Mouse (Mus musculus) limb, embryonic 14.5 days (tissue): ENCODE results near the gene Fam118b. TPM values are rescaled to one million over a fixed set of nuclear protein-coding genes. Genes with fewer than 3 reads are reported as not detected.

Experiments
- ATAC-seq: fragments of 200-750 bp; cut with Nextera tagmentation; 2 replicates; pipeline ENCODE4 v1.8.0; 2017; ENCODE audit warnings: low read depth, moderate number of reproducible peaks, moderate TSS enrichment; ENCODE audit not compliant: low FRiP score
- DNase-seq: peaks from one replicate; pipeline ENCODE4 v3.0.0-alpha.2; 2015; ENCODE audit warnings: low spot score
- H3K27ac ChIP-seq: fragments of 300-500 bp; sonication (generic); replicated peaks from 2 replicates; pipeline ENCODE4 v1.5.1; 2014; ENCODE audit warnings: low read depth, mild to moderate bottlenecking, low read length, moderate library complexity, mixed read lengths
- H3K27me3 ChIP-seq: fragments of 300-500 bp; sonication (generic); 2 replicates; pipeline ENCODE4 v1.6.1; 2014; ENCODE audit warnings: low read length, mixed read lengths; ENCODE audit not compliant: control insufficient read depth, insufficient read depth
- H3K36me3 ChIP-seq: fragments of 300-500 bp; sonication (generic); 2 replicates; pipeline ENCODE4 v1.6.1; 2014; ENCODE audit warnings: mild to moderate bottlenecking, low read length, moderate library complexity, mixed read lengths; ENCODE audit not compliant: control insufficient read depth, insufficient read depth
- H3K4me1 ChIP-seq: fragments of 300-500 bp; sonication (generic); 2 replicates; pipeline ENCODE4 v1.6.1; 2014; ENCODE audit warnings: antibody characterized with exemption, low read length, mixed read lengths; ENCODE audit not compliant: control insufficient read depth, insufficient read depth
- H3K4me2 ChIP-seq: fragments of 300-500 bp; sonication (generic); replicated peaks from 2 replicates; pipeline ENCODE4 v1.6.1; 2014; ENCODE audit warnings: low read depth, mild to moderate bottlenecking, low read length, moderate library complexity; ENCODE audit not compliant: severe bottlenecking
- H3K4me3 ChIP-seq: fragments of 300-500 bp; sonication (generic); replicated peaks from 2 replicates; pipeline ENCODE4 v1.5.1; 2014; ENCODE audit warnings: low read length
- H3K9ac ChIP-seq: fragments of 300-500 bp; sonication (generic); 2 replicates; pipeline ENCODE4 v1.6.1; 2014; ENCODE audit warnings: mild to moderate bottlenecking, low read depth, low read length, moderate library complexity; ENCODE audit not compliant: severe bottlenecking
- H3K9me3 ChIP-seq: fragments of 300-500 bp; sonication (generic); 2 replicates; pipeline ENCODE4 v1.6.1; 2016; ENCODE audit warnings: low read length; ENCODE audit not compliant: control insufficient read depth
- POLR2A ChIP-seq: fragments of 200-500 bp; IDR thresholded peaks from 2 replicates; pipeline ENCODE4 v1.8.0; 2012; ENCODE audit warnings: inconsistent platforms, mild to moderate bottlenecking, moderate library complexity, borderline replicate concordance; ENCODE audit not compliant: insufficient read depth, insufficient read length; ENCODE audit errors: extremely low read depth
- WGBS: fragments of 180-500 bp; shearing (Covaris S2); extraction: QIAGEN DNeasy Blood & Tissue Kit; methylation state at CpG from one replicate; pipeline ENCODE4 v1.1.7; 2014; 5-methylcytosine and 5-hydroxymethylcytosine counted together
- polyA plus RNA-seq, 2 experiments: library from polyadenylated mRNA; depleted of rRNA in 1 of 2; stranded (reverse) in 1 of 2; unstranded in 1 of 2; fragments of >200 nt; fragmentation: Nextera tagmentation in 1 of 2; extraction: Ambion mirVana in 1 of 2; gene quantifications; 2 replicates each; pipeline versions ENCODE4 v1.2.1 to v1.2.3; 2012 to 2014

The Fam118b gene
- polyA plus RNA-seq, 2 experiments: 29.6 to 45.3 TPM

GRCm38 (mm10) chr9:35223466-35223865 is 44.1 kb downstream of the Fam118b start:
- H3K4me3 ChIP-seq: no peak overlapping the region
- H3K4me2 ChIP-seq: no peak overlapping the region
- no peaks in the 10 kb centered on the region for H3K27me3 ChIP-seq
- H3K27ac ChIP-seq: no peak overlapping the region
- DNase-seq: no peak
- no peaks in the 10 kb centered on the region for H3K4me1 ChIP-seq
- TF ChIP-seq POLR2A: no peak
- 98% methylated on average over 3 of the region's 3 CpGs for WGBS
- H3K9ac ChIP-seq: no peak overlapping the region
- peaks cover 54% of the 10 kb centered on the region for H3K36me3 ChIP-seq
- no peaks in the 10 kb centered on the region for H3K9me3 ChIP-seq
- no peak for ATAC-seq

GRCm38 (mm10) chr9:35217963-35218362 is 49.6 kb downstream of the Fam118b start:
- Histone ChIP-seq H3K4me2 (no peak overlapping the region), H3K27me3 (no peaks in the 10 kb centered on the region), H3K9me3 (no peaks in the 10 kb centered on the region), H3K27ac (no peak overlapping the region), H3K36me3 (peaks cover 86% of the 10 kb centered on the region), H3K9ac (no peak overlapping the region), H3K4me3 (no peak overlapping the region), H3K4me1 (no peaks in the 10 kb centered on the region)
- 80% methylated on average over 1 of the region's 1 CpGs for WGBS
- ATAC-seq: no peak
- TF ChIP-seq POLR2A: no peak
- DNase-seq: no peak

GRCm38 (mm10) chr9:35211573-35212511 is 55.8 kb downstream of the Fam118b start:
- Histone ChIP-seq H3K9ac (peak overlapping the region; percentile 85), H3K27me3 (no peaks in the 10 kb centered on the region), H3K27ac (peak overlapping the region; percentile 65), H3K4me3 (peak overlapping the region; percentile 79), H3K36me3 (peaks cover 56% of the 10 kb centered on the region), H3K4me2 (peak overlapping the region; percentile 86), H3K4me1 (peaks cover 3% of the 10 kb centered on the region), H3K9me3 (no peaks in the 10 kb centered on the region)
- 36% methylated on average over 26 of the region's 26 CpGs for WGBS
- no peak for TF ChIP-seq POLR2A
- DNase-seq: no peak
- no peak for ATAC-seq

- Histone ChIP-seq H3K27me3 (no peaks in the 10 kb centered on the region), H3K4me1 (peaks cover 3% of the 10 kb centered on the region), H3K27ac (peak within 1 kb of the TSS; percentile 85), H3K9me3 (no peaks in the 10 kb centered on the region), H3K4me2 (peak within 1 kb of the TSS; percentile 94), H3K9ac (peak within 1 kb of the TSS; percentile 85), H3K4me3 (peak within 1 kb of the TSS; percentile 79), H3K36me3 (peaks cover 59% of the 10 kb centered on the region)
- 2% methylated on average over 71 of the region's 72 CpGs for WGBS
- peak; percentile 92; the same call in 1 of the 2 replicates for TF ChIP-seq POLR2A
- peak; percentile 100 for ATAC-seq
- DNase-seq: peak; percentile 99
Measured at GRCm38 (mm10) chr9:35210542-35211474, 56.8 kb downstream of the Fam118b start, which contains the start of gene Foxred1. Gene Foxred1 (minus strand): TSS chr9:35211055.

- H3K4me3 ChIP-seq: no peak overlapping the region
- H3K9ac ChIP-seq: no peak overlapping the region
- no peak overlapping the region for H3K27ac ChIP-seq
- DNase-seq (no peak), ATAC-seq (no peak)
- H3K9me3 ChIP-seq: no peaks in the 10 kb centered on the region
- H3K27me3 ChIP-seq: no peaks in the 10 kb centered on the region
- H3K4me2 ChIP-seq: no peak overlapping the region
- no peak for TF ChIP-seq POLR2A
- H3K36me3 ChIP-seq: peaks cover 39% of the 10 kb centered on the region
- H3K4me1 ChIP-seq: peaks cover 6% of the 10 kb centered on the region
- 92% methylated on average over 2 of the region's 2 CpGs for WGBS
Measured at GRCm38 (mm10) chr9:35204421-35204820, 63.2 kb downstream of the Fam118b start.
